Mouse (Mus musculus): Measurements from ENCODE around the gene Socs3. TPM values are rescaled to one million over a fixed set of nuclear protein-coding genes. Genes with fewer than 3 reads are reported as not detected.

Gene Socs3
- polyA plus RNA-seq, 1 experiment from 2014 or later = 13.5 TPM

DNA sequence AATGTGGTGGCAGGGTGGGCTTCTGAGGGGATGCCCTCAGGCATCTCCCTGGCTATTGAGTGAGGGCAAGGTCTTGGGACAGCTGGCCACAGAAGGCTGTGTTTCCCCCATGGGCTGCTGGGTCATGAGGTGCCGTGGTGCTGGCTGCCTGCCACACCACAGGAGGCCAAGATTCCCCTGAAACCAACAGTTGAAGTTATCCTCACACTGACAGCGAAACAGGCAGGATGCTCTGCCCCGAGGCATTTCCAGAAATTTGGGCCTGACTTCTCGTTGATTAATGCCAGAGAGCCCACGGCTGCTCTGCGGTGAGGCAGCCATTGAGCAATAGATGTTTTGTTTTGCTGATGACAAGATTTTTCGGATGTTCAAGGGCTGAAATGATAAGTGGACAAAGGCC is 9.5 kb upstream of the Socs3 start:
- no peaks in the 10 kb centered on the region for H3K9me3 ChIP-seq
- H3K27ac ChIP-seq = no peak overlapping the region
- H3K4me3 ChIP-seq = no peak overlapping the region
- H3K4me1 ChIP-seq = peaks cover 23% of the 10 kb centered on the region
- ATAC-seq (ENCODE audit: borderline replicate concordance, extremely low read depth, low FRiP score, low TSS enrichment) = no peak
- no peaks in the 10 kb centered on the region for H3K27me3 ChIP-seq
- no peak overlapping the region for H3K4me2 ChIP-seq
- H3K9ac ChIP-seq = no peak overlapping the region
- 51% methylated on average over 7 of the region's 7 CpGs for WGBS
- H3K36me3 ChIP-seq = no peaks in the 10 kb centered on the region

DNA sequence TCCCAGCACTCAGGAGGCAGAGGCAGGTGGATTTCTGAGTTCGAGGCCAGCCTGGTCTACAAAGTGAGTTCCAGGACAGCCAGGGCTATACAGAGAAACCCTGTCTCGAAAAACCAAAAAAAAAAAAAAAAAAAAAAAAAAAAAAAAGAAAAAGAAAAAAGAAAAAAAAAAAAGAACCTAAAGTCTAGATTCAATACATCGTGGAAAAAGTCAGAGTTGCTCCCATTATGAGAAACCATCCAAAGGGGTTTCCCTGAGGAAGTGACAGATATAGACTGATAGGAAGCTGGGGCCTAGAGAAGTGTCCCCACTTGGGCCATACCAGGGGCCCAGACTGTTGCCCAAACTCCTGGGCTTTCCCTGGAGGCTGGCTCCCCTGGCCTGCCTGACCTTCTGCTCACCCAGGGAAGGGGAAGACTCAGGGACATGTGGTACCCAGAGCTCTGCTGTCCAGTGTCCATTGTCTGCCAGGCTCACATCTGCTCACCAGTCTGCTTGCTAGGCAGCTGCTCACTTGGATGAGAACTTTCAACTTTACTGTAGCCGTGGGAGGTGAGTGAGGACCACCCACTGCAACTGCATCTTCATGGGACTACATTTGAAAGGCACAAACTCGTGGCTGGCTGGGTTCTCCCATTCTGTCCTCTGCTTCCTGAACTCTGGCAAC is 8.0 kb upstream of the Socs3 start:
- H3K9me3 ChIP-seq = no peaks in the 10 kb centered on the region
- H3K36me3 ChIP-seq = no peaks in the 10 kb centered on the region
- no peak overlapping the region for H3K27ac ChIP-seq
- H3K4me2 ChIP-seq = no peak overlapping the region
- H3K4me3 ChIP-seq = no peak overlapping the region
- H3K4me1 ChIP-seq = peaks cover 38% of the 10 kb centered on the region
- H3K27me3 ChIP-seq = no peaks in the 10 kb centered on the region
- whole genome bisulfite sequencing = 56% methylated on average over 4 of the region's 5 CpGs
- H3K9ac ChIP-seq = no peak overlapping the region
- ATAC-seq (ENCODE audit: borderline replicate concordance, extremely low read depth, low FRiP score, low TSS enrichment) = no peak

DNA sequence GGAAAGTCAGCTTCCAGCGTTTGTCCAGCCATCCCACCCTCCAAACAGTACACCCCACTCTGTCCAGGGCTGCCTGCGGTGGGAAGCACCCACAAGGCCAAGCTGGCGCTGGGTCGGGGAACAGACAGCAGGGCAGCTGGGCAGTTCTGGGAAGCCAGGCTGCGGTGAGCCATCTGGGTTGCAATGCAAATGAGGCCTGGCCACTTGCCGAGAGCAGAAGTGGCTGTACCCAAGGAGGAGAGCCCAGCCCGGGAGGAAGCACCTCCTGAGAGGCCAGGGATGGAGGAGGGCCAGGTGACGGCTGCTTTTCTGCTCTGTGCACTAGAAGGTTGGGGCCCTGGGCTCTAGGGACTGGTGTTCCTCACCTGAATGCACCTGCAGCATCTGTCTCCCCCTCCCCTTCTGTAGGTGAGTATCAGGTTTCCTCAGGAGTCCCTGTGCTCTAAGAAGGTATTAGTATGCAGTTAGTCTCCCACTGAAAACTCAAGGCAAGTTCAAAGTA is 6.3 kb upstream of the Socs3 start:
- H3K27me3 ChIP-seq = no peaks in the 10 kb centered on the region
- peak overlapping the region; percentile 8; the same call in 1 of the 2 replicates for H3K4me2 ChIP-seq
- no peak overlapping the region for H3K4me3 ChIP-seq
- peak; percentile 65 for ATAC-seq (ENCODE audit: borderline replicate concordance, extremely low read depth, low FRiP score, low TSS enrichment)
- 31% methylated on average over 8 of the region's 8 CpGs for WGBS
- H3K9me3 ChIP-seq = no peaks in the 10 kb centered on the region
- H3K4me1 ChIP-seq = peaks cover 38% of the 10 kb centered on the region
- peak overlapping the region; percentile 78 for H3K27ac ChIP-seq
- H3K9ac ChIP-seq = no peak overlapping the region
- H3K36me3 ChIP-seq = no peaks in the 10 kb centered on the region

DNA sequence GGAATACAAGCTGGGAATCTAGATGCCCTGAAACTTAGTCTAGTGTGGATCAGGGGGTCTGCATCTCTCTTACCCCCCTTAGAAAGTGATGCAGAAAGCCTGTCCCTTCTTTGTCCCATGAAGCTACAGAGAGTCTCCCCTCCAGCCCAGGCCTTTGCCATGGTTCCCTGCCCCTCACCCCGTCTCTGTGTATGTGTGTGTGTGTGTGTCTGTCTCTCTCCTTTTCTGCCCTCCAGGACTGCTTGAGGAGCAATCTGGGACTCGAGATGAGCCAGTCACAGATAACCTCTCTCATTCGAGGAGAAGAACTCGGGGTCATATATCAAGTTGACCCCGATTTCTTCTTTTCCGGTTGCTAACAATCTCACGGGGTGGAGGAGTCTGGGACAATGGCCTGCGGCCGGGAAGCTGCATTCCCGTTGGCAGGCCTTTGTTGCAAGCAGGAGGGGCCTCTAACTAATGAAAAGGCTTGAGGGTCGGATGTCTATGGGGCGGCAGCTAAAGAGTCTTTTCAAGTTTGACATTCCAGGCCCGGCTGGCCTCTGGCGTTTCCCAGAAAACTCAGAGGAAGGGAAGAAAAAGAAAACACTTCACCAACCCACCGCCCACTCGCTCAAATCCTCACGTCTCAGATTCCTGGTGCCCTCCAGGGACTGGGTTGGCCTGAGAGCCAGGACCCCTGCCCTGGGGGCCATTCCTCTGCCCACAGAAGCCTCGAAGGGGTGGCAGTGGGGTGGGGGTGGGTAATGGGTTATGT is 5.5 kb upstream of the Socs3 start:
- no peaks in the 10 kb centered on the region for H3K36me3 ChIP-seq
- H3K4me2 ChIP-seq = peak overlapping the region; percentile 8; the same call in 1 of the 2 replicates
- H3K4me3 ChIP-seq = no peak overlapping the region
- no peak for ATAC-seq (ENCODE audit: borderline replicate concordance, extremely low read depth, low FRiP score, low TSS enrichment)
- H3K27me3 ChIP-seq = no peaks in the 10 kb centered on the region
- H3K9me3 ChIP-seq = no peaks in the 10 kb centered on the region
- peaks cover 39% of the 10 kb centered on the region for H3K4me1 ChIP-seq
- H3K27ac ChIP-seq = peak overlapping the region; percentile 78
- H3K9ac ChIP-seq = no peak overlapping the region
- WGBS = 14% methylated on average over 18 of the region's 18 CpGs

DNA sequence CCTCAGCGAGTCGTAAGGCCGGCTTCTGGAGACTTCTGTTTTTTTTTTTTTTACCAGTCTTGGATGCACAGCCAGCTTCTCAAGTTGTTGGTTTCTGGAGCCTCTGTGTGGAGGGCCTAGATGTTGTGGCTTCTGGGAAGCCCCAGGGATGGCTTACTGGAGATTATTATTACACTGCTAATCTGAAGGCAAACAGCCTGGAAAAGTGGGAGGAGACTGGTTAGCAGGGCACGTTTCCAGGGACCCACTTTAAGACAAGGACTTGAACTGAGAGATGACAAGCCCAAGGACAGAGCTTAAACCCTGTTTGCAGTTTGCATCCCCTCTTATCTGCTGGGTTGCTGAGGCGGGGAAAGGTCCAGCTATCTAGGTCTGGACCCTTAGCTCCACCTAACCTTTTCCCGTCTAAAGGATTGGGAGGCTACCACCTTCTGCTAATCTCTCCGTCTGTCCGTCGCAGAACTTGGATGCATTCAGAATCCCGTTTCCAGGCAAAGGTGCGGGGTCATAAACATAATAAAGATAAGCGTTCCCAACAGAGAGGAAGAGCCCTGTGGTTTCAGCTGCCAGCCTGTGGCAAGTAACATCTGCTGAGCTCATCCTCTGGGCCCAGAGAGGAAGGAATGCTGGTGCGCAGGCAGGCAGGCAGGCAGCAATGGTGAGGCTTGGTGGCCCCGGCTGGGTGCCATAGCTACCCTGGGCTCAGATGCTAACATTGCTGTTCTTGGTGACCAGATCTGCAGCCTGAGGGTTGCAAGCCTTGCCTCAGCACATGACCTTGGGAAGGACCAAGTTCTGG is 4.7 kb upstream of the Socs3 start:
- ATAC-seq (ENCODE audit: borderline replicate concordance, extremely low read depth, low FRiP score, low TSS enrichment) = no peak
- Histone ChIP-seq H3K36me3 (no peaks in the 10 kb centered on the region), H3K9ac (peak overlapping the region; percentile 8; the same call in 1 of the 2 replicates), H3K27me3 (no peaks in the 10 kb centered on the region), H3K4me1 (peaks cover 47% of the 10 kb centered on the region), H3K27ac (peak overlapping the region; percentile 78; the same call in 1 of the 2 replicates), H3K4me3 (no peak overlapping the region), H3K9me3 (no peaks in the 10 kb centered on the region), H3K4me2 (no peak overlapping the region)
- WGBS = 34% methylated on average over 14 of the region's 14 CpGs

DNA sequence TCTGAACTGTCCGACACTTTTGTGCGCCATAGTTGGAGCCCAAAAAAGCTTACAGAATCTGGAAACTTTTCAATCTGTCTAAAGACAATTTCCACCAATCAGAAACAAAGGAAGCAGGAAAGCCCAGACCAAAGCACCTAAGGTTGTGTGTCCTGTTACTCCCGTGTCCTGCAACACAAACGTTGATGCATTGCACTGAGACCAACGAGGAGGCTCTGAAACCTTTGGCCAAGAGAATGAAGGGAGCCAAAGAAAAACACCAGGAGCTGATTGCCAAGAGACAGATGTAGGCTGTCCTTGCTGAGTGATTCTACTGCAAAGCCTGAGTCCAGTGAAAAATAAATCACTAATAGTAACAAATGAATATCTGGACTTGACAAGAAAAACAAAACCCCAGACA is 3.7 kb upstream of the Socs3 start:
- Histone ChIP-seq H3K9ac (no peak overlapping the region), H3K27ac (no peak overlapping the region), H3K9me3 (no peaks in the 10 kb centered on the region), H3K4me1 (peaks cover 48% of the 10 kb centered on the region), H3K36me3 (no peaks in the 10 kb centered on the region), H3K4me3 (no peak overlapping the region), H3K4me2 (no peak overlapping the region), H3K27me3 (no peaks in the 10 kb centered on the region)
- 42% methylated on average over 5 of the region's 5 CpGs for WGBS
- ATAC-seq (ENCODE audit: borderline replicate concordance, extremely low read depth, low FRiP score, low TSS enrichment) = no peak

DNA sequence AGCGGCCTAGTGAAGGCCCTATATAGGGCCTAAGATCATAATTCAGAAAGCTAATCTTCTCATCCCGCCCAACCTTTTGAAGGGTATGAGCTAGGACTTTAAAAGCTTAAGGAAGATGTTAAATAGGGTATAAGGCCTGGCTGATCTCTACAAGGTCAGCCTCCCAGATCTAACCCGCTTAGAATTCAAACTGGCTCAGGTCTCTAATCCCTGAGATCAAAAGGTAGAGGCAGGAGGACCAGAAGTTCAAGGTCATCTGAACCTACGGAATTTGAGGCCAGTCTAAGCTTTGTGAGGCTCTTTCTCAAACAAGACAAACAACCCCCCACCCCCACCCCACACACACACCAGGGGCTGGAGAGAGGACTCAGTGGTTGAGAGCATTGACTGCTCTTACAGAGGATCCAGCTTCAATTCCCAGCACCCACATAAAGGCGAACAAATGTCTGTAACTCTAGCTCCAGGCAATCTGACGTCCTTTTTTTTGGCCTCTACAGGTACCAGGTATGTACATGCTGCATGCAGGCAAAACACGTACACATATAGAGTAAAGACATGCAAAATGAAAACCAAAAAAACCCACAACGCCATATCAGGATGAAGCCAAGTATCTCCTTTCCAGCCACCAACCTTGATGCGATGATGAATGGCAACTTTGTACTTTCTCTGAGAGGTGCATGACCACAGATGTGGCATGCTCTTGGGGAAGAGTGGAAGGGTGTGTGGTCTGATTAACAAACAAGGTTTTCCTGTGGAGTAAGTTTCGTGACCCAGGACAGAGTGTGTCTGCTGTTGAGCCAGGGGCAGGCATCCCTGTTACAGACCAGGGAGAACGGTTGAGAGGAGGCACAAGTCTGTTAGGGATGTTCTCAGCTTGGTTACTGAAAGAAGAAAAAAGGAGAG is 3.1 kb upstream of the Socs3 start:
- no peak overlapping the region for H3K9ac ChIP-seq
- H3K4me3 ChIP-seq = no peak overlapping the region
- H3K27ac ChIP-seq = no peak overlapping the region
- 72% methylated on average over 11 of the region's 11 CpGs for WGBS
- H3K27me3 ChIP-seq = no peaks in the 10 kb centered on the region
- H3K4me1 ChIP-seq = peaks cover 50% of the 10 kb centered on the region
- no peaks in the 10 kb centered on the region for H3K9me3 ChIP-seq
- no peaks in the 10 kb centered on the region for H3K36me3 ChIP-seq
- no peak for ATAC-seq (ENCODE audit: borderline replicate concordance, extremely low read depth, low FRiP score, low TSS enrichment)
- no peak overlapping the region for H3K4me2 ChIP-seq

DNA sequence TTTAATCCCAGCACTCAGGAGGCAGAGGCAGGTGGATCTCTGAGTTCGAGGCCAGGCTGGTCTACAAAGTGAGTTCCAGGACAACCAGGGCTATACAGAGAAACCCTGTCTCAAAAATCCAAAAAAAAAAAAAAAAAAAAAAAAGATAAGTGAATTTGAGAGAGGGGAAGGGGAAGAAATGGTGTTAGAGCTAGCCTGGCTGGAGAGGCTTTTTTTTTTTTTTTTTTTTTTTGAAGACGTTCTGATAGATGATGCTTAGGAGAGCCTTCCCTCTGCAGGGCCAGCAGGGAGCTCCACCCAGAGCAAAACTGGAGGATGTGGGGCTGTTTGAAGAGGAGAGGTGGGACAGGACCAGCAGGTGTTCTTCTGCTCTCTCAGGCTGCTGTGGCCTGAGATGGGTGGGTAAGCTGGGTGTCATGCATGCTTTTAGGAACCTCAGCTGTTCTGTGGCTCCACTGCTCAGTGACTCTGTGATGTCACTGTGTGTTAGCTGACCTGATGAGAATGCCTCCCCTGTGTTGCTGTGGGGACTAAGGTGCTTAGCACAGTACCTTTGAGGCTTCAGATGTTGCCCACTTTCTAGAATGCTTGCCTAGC is 1.9 kb upstream of the Socs3 start:
- H3K27me3 ChIP-seq = no peaks in the 10 kb centered on the region
- WGBS = 41% methylated on average over 2 of the region's 2 CpGs
- no peak overlapping the region for H3K4me3 ChIP-seq
- no peak overlapping the region for H3K27ac ChIP-seq
- H3K4me2 ChIP-seq = no peak overlapping the region
- H3K36me3 ChIP-seq = 0 out of 2 replicates have a peak, but pooled peaks cover 6% of the 10 kb centered on the region
- no peak overlapping the region for H3K9ac ChIP-seq
- peaks cover 61% of the 10 kb centered on the region for H3K4me1 ChIP-seq
- no peak for ATAC-seq (ENCODE audit: borderline replicate concordance, extremely low read depth, low FRiP score, low TSS enrichment)
- no peaks in the 10 kb centered on the region for H3K9me3 ChIP-seq

DNA sequence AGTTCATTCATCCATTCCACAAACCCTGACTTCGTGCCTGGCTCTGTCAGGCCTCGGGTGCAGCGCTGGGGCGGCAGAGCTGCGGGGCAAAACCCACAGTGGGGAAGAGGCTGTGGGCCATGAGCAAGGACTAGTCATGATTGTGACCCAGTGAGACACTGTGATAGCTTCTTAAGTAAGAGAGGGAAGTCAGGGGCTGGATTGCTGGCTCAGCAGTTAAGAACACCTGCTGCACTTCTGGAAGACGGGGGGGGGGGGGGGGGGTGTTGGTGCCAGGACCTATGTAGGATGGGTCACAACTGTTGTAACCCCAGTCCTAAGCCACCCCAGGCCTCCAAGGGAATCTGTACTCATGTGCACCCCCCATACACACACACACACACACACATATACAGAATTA is 1.3 kb upstream of the Socs3 start:
- no peak for ATAC-seq (ENCODE audit: borderline replicate concordance, extremely low read depth, low FRiP score, low TSS enrichment)
- H3K4me1 ChIP-seq = peaks cover 61% of the 10 kb centered on the region
- 77% methylated on average over 6 of the region's 6 CpGs for WGBS

DNA sequence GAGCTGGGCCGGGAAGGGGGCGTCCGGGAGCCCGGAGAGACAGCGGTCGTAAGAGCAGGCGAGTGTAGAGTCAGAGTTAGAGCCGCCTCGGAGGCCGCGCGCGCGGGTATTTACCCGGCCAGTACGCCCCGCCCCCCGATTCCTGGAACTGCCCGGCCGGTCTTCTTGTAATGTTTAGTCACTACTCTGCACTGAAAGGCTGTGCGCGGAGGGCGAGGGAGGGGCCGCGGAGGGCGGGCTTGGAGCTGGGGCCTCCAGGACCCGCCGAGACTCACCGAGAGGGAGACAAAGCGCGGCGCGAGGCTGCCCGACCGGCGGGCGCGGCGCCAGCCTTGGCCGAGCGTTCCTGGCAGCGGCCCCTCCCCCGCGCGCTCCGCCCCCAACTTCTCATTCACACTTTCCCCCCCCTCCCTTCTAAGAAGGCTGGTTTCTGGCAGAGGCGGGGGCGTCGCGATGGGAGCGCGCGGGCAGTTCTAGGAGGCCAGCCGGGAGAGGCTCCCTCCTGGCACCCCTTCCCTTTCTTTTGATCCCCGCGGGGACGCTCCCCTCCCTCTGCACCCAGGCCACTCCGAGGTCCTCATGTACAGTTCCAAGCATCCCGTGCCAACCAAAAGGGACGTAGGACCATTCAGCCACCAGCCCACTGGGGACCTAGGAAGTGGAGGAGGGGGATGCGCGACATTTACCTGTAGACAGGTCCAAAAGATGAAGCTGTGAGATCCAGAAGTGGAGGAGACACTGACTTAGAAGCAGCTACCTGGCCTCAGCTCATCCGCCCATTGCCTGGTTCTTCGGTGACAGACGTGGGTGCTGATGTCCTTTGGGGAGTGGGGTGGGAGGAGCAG is 525 bp downstream of the Socs3 start:
- WGBS = under 1% methylated on average over 58 of the region's 65 CpGs
- peak overlapping the region; percentile 80 for H3K9ac ChIP-seq
- peak overlapping the region; percentile 96 for H3K27ac ChIP-seq
- H3K4me1 ChIP-seq = peaks cover 61% of the 10 kb centered on the region
- H3K4me3 ChIP-seq = peak overlapping the region; percentile 63
- H3K27me3 ChIP-seq = no peaks in the 10 kb centered on the region
- peak overlapping the region; percentile 95 for H3K4me2 ChIP-seq
- peak; percentile 95 for ATAC-seq (ENCODE audit: borderline replicate concordance, extremely low read depth, low FRiP score, low TSS enrichment)
- H3K9me3 ChIP-seq = no peaks in the 10 kb centered on the region
- H3K36me3 ChIP-seq = 0 out of 2 replicates have a peak, but pooled peaks cover 6% of the 10 kb centered on the region

More for the DNA sequence above, 1.3 kb upstream of the Socs3 start:
- Histone ChIP-seq H3K4me3 (no peak overlapping the region), H3K9me3 (no peaks in the 10 kb centered on the region), H3K9ac (no peak overlapping the region), H3K27ac (no peak overlapping the region), H3K27me3 (no peaks in the 10 kb centered on the region), H3K36me3 (0 out of 2 replicates have a peak, but pooled peaks cover 6% of the 10 kb centered on the region), H3K4me2 (no peak overlapping the region)

Data from lung, embryonic 15.5 days (tissue).